ENCODE assay signal across 10 mouse cellular contexts in the genomic region with DNA sequence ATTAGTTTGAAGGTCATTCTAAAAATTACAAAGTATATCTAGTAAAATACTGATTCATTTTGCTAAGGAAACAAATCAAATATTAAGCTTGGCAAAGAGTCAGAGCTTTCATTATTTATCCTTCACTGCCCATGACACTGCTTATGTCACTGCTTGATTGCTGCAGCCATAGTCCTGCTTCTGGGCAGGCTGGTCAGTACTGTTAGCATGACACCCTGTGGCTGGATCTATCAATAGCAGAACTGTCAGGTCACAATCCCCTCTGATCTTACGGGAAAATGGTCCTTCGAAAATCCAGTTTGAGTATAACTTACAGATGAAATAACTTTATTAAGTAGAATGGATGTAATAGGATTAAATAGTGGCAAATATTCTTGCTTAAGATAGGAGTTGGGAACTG.
DNase-seq lines count a peak whose midpoint lies in the region; ATAC-seq and TF ChIP-seq lines count a peak whose summit lies in the region.
"Had no signal": no experiment of that assay in that cellular context is flagged by ENCODE, and none has a peak within 500 bp of the region (broad histone marks: within the 10 kb centered on the region; RNA-seq: fewer than 3 reads in every experiment).

No protein-coding gene starts in this region.

- no peak overlapping the region for H3K27ac ChIP-seq in heart, adult 2 months
- no peak overlapping the region for H3K27ac ChIP-seq in heart, embryonic 11.5 days (ENCODE audit: low read depth, low read length)
- H3K27ac ChIP-seq in midbrain, embryonic 11.5 days (ENCODE audit: low read depth, low read length), result no peak overlapping the region
- H3K27ac ChIP-seq in midbrain, embryonic 10.5 days (replicated peaks), result no peak overlapping the region
- H3K27ac ChIP-seq: neural tube, embryonic 13.5 days had no signal

- H3K36me3 ChIP-seq in heart, adult 2 months (ENCODE audit: control insufficient read depth, insufficient read depth, low read length), result no peaks in the 10 kb centered on the region
- no peaks in the 10 kb centered on the region for H3K36me3 ChIP-seq in heart, embryonic 11.5 days (ENCODE audit: control insufficient read depth, insufficient read depth, low read length)
- no peaks in the 10 kb centered on the region for H3K36me3 ChIP-seq in midbrain, embryonic 11.5 days (ENCODE audit: control insufficient read depth, insufficient read depth, low read length)
- no peaks in the 10 kb centered on the region for H3K36me3 ChIP-seq in midbrain, embryonic 10.5 days
- H3K36me3 ChIP-seq: neural tube, embryonic 13.5 days had no signal

- no peaks in the 10 kb centered on the region for H3K27me3 ChIP-seq in heart, adult 2 months (ENCODE audit: control insufficient read depth, insufficient read depth, low read length)
- no peaks in the 10 kb centered on the region for H3K27me3 ChIP-seq in heart, embryonic 11.5 days (ENCODE audit: control insufficient read depth, insufficient read depth, low read length)
- H3K27me3 ChIP-seq in midbrain, embryonic 11.5 days (ENCODE audit: control insufficient read depth, insufficient read depth, low read length), result no peaks in the 10 kb centered on the region
- H3K27me3 ChIP-seq in midbrain, embryonic 10.5 days (ENCODE audit: low read depth, poor library complexity, severe bottlenecking), result no peaks in the 10 kb centered on the region
- H3K27me3 ChIP-seq: neural tube, embryonic 13.5 days had no signal

- H3K4me1 ChIP-seq in heart, adult 2 months (ENCODE audit: control insufficient read depth, insufficient read depth, low read length), result no peaks in the 10 kb centered on the region
- no peaks in the 10 kb centered on the region for H3K4me1 ChIP-seq in heart, embryonic 11.5 days (ENCODE audit: control insufficient read depth, insufficient read depth, low read length)
- no peaks in the 10 kb centered on the region for H3K4me1 ChIP-seq in midbrain, embryonic 11.5 days (ENCODE audit: control insufficient read depth, insufficient read depth, low read length)
- peaks cover 13% of the 10 kb centered on the region for H3K4me1 ChIP-seq in midbrain, embryonic 10.5 days
- H3K4me1 ChIP-seq: neural tube, embryonic 13.5 days had no signal

- no peaks in the 10 kb centered on the region for H3K79me2 ChIP-seq in heart, adult 2 months (replicated peaks; ENCODE audit: control insufficient read depth, insufficient read depth, low read length)

- no peak overlapping the region for H3K4me2 ChIP-seq in heart, embryonic 11.5 days
- no peak overlapping the region for H3K4me2 ChIP-seq in midbrain, embryonic 11.5 days
- H3K4me2 ChIP-seq: neural tube, embryonic 13.5 days had no signal

- H3K9me3 ChIP-seq in heart, embryonic 11.5 days (replicated peaks; ENCODE audit: control insufficient read depth, low read length), result no peaks in the 10 kb centered on the region
- no peaks in the 10 kb centered on the region for H3K9me3 ChIP-seq in midbrain, embryonic 11.5 days (ENCODE audit: control insufficient read depth, low read length)
- no peaks in the 10 kb centered on the region for H3K9me3 ChIP-seq in midbrain, embryonic 10.5 days (replicated peaks)
- H3K9me3 ChIP-seq: neural tube, embryonic 13.5 days had no signal

- H3K4me3 ChIP-seq in heart, adult 2 months, result no peak overlapping the region
- no peak overlapping the region for H3K4me3 ChIP-seq in heart, embryonic 11.5 days (ENCODE audit: low read depth, low read length)
- H3K4me3 ChIP-seq in midbrain, embryonic 11.5 days (ENCODE audit: low read depth, low read length), result no peak overlapping the region
- no peak overlapping the region for H3K4me3 ChIP-seq in midbrain, embryonic 10.5 days
- H3K4me3 ChIP-seq: neural tube, embryonic 13.5 days had no signal

- DNase-seq in heart, adult 2 months, result no peak
- DNase-seq in midbrain, embryonic 11.5 days (ENCODE audit: low spot score, missing footprints), result no peak
- DNase-seq in midbrain, embryonic 10.5 days (ENCODE audit: low spot score), result no peak
- DNase-seq in adrenal gland, postnatal 25 days, result peak; percentile 8
- DNase-seq in retina, postnatal 1 day, result peak; percentile 42
- no peak for DNase-seq in left cerebral cortex, postnatal 25 days (ENCODE audit: low spot score in 2 of 2)
- DNase-seq in frontal cortex, adult 2 months (ENCODE audit: extremely low spot score in 1 of 2, low spot score in 1 of 2), result no peak
- DNase-seq: cerebellum, postnatal 25 days had no signal

- intact Hi-C loops in heart, adult 2 months (cut with DNase I), result loop anchor here (2.0 kb wide), 1 partner anchor 525 kb away; no protein-coding TSS in a partner anchor
- intact Hi-C loops in left cerebral cortex, postnatal 25 days (cut with DNase I), result loop anchor here (10.0 kb wide), 1 partner anchor 439 kb away; no protein-coding TSS in a partner anchor

- H3K9ac ChIP-seq in heart, adult 2 months (ENCODE audit: low read depth, low read length), result no peak overlapping the region
- H3K9ac ChIP-seq in heart, embryonic 11.5 days (ENCODE audit: low read depth, low read length), result no peak overlapping the region
- no peak overlapping the region for H3K9ac ChIP-seq in midbrain, embryonic 11.5 days (ENCODE audit: low read length)
- H3K9ac ChIP-seq: neural tube, embryonic 13.5 days had no signal

- TF ChIP-seq POLR2A in heart, adult 2 months (IDR thresholded peaks at IDR 0.05; ENCODE audit: insufficient read depth, low read depth, low read length), result no peak

- ATAC-seq in heart, embryonic 11.5 days (replicated peaks; ENCODE audit: insufficient number of reproducible peaks, low FRiP score, low TSS enrichment), result no peak
- ATAC-seq in midbrain, embryonic 11.5 days (ENCODE audit: low FRiP score), result 0 out of 2 replicates have a peak, but pooled peaks have one; percentile 66

- WGBS in heart, adult 2 months, result 47% methylated on average over 2 of the region's 2 CpGs
- WGBS in heart, embryonic 11.5 days (ENCODE audit: insufficient replicate concordance), result 48% methylated on average over 2 of the region's 2 CpGs
- 72% methylated on average over 2 of the region's 2 CpGs for WGBS in midbrain, embryonic 11.5 days
- 77% methylated on average over 2 of the region's 2 CpGs for WGBS in midbrain, embryonic 10.5 days

- no peak for TF ChIP-seq EP300 in heart, adult 2 months (IDR thresholded peaks at IDR 0.05; ENCODE audit: insufficient read depth, low read depth, low read length)

- TF ChIP-seq CTCF in heart, adult 2 months (IDR thresholded peaks at IDR 0.05), result peak; percentile 56

Comparison
In these comparisons a context has a peak if more than half of its experiments do, and no peak if none do; other contexts are left out.
1. DNase-seq: peak in adrenal gland, postnatal 25 days (single experiment) and retina, postnatal 1 day (single experiment); none in heart, adult 2 months (0 of 2), midbrain, embryonic 11.5 days (single experiment), midbrain, embryonic 10.5 days (single experiment), left cerebral cortex, postnatal 25 days (0 of 2) and frontal cortex, adult 2 months (0 of 2).